Mouse (Mus musculus) inflammation-experienced regulatory T-cells, adult 6 months (primary cell): Measurements from ENCODE around the gene Cd300a. TPM values are rescaled to one million over a fixed set of nuclear protein-coding genes. Genes with fewer than 3 reads are reported as not detected.

Experiments used
- ATAC-seq: one replicate; pipeline ENCODE4 v1.8.0; 2017
- polyA plus RNA-seq, 3 experiments: library from polyadenylated mRNA; unstranded; fragments of 100-300 nt; shearing (Covaris generic); gene quantifications; one replicate each; pipeline ENCODE4 v1.2.1; 2017

The Cd300a gene
- polyA plus RNA-seq, 3 experiments from 2014 or later: 0.12 to 0.75 (median 0.27) TPM

GRCm38 (mm10) chr11:114866486-114867360, 23.1 kb upstream of the Cd300a start:
- no peak for ATAC-seq

DNA sequence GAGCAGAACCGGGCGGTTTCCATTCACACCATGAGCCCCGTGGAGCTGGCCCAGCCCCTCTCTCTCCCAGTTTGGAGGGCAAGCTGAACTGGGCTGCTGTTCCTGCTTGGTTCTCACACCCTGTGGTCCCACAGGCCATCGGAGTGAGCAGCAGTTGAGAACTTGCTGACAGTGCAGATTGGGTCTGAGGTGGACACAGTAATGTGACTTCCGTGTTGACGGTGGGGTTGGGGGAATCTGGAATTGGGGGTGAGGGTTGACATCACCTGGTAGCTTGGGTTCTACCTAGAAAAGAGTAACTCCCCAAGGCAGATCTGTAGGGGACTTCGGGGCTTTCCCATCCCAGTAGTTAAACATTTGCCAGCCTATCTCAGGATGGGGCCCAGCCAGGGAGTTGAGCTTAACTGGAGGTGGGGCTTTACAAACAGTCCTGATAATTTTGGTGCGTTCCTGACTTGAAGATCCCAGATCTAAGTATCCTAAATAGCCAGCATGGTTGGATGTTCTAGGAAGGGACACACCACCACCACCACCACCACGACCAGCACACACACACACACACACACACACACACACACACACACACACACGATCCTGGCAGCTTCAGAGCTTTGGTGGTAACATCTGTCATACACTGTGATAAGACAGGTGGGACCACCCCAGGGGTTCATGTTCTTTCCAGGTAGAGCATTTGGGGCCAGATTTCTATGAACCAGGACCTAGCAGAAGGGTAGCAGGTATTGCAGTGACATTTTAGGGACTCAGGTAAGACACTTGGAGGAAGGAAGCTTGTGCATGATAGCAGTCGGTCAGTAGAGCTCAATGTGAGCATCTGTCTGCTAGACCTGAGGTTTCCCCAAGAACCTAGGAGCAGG, 22.2 kb upstream of the Cd300a start:
- no peak for ATAC-seq

DNA sequence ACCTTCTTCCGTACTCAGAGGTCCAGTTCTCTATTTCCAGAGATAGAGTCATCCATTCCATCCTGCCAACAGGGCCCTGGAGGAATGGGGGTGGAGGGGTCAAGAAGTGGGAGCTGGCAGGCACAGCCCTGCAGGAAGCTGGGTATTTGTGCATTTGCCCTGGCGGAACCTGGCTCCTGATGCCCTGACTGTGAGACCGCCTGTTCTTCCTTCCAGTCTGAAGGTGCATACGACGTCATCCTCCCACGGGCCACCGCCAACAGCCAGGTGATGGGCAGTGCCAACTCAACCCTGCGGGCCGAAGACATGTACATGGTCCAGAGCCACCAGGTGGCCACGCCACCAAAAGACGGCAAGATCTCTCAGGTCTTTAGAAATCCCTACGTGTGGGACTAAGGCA, 21.6 kb upstream of the Cd300a start:
- no peak for ATAC-seq

GRCm38 (mm10) chr11:114869787-114870186, 20.1 kb upstream of the Cd300a start:
- ATAC-seq: no peak

DNA sequence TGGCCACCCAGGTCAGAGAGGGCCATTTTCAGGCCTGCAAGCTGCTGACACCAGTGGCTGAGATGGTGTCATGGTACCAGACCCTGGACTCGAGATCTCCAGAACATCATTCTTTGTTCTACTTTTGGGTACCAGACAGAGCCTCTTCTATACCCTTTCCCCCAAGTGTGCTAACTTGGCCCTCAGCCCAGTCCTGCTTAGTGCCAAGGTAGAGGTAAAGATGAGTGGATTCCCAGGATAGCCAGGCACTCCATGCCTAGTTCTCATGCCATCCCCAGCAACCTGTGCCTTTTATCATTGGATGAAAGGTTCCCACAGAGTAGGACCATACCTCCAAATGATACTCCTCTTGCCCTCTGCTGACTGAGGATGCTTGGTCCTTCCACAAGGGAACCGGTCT, 18.3 kb upstream of the Cd300a start:
- no peak for ATAC-seq

DNA sequence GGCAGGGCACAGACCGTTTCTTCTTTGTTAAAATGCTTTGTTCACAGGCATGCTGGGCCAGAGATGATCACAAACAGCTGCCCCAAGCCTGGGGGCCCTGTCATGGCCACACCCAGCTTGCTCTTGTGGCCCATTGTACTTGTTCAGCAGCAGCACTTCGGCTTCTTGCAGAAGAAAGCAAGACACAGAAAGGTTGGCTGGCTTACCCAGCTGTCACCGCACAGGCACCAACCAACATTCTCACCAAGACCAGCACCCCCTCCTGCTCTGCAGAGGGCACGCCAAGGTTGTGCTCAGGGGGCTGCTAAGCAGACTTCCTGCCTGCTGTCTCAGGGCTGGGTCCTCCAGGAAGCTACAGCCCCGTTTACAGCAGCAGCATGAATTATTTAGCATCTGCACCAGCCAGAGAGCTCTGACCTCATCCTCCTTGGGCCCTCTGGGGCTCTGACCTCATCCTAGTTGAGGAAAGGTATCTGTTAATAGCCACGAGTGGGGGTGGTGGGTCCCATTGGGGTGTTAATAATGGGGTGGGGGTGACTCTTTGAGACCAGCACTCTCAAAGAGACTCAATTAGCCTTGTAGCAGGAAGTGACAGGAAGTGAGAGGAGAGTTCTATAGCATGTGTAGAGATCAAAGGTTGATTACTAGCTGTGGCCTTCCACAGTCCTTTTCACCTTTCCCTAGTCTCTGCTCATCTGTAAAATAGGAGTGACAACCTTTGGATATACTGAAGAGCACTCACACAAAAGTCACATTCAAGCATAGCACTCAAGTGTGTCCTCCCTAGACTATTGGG, 16.6 kb upstream of the Cd300a start:
- peak; percentile 76 for ATAC-seq

GRCm38 (mm10) chr11:114874226-114875145, 15.4 kb upstream of the Cd300a start:
- ATAC-seq: no peak

GRCm38 (mm10) chr11:114875301-114875801, 14.5 kb upstream of the Cd300a start:
- no peak for ATAC-seq

DNA sequence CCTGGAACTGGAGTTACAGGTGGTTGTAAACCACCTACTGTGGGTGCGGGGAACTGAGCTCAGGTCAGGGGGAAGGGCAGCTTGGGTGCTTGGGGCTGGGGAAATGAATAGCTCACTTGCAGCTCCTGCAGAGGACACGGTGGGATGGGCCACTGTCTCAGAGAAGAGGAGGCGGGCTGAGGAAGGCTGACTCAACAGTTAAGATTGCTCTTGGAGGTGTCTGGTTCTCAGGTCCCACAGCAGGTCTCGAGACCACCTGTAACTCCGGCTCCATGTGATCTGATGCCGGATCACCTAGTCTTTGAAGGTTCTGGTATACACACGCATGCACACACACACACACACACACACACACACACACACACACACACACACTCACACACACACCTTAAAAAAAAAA, 13.7 kb upstream of the Cd300a start:
- ATAC-seq: peak; percentile 42

GRCm38 (mm10) chr11:114876621-114877020, 13.2 kb upstream of the Cd300a start:
- no peak for ATAC-seq

- ATAC-seq: no peak
Measured at GRCm38 (mm10) chr11:114877145-114877544, 12.7 kb upstream of the Cd300a start.

DNA sequence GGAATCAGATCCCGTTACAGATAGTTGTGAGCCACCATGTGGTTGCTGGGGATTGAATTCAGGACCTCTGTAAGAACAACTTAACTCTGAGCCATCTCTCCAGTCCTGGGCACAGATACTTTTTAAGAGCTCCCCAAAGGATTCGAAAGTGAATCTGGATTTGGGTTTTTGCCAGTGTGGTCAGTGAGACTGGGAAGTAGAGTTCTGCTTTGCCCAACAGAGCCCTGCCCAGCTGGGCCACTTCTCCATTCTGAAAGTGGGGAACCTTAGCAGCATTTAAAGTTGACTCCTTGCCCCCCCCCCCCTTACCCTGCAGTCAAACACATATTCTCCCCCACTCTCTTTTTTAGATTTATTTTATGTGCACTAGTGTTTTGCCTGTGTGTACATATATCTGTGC, 10.2 kb upstream of the Cd300a start:
- ATAC-seq: no peak

DNA sequence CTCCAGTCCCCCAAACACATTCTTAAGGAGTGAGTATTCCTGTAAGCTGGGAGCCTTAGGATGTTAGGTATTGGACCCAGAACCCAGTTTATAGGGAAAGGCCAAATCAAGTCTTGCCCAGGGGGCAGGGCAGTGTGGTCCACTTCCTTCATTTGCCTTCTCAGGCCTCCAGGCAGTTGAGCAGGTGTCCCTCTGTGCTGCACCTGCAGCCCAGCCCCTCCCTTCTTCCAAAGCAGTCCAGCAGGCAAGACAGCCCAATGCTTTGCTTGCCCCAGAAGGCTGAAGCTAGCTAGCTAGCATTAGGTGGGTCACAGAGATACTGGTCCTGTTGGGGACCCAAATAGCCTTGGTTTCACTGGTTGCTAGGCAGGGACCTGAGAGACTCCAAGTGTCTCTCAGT, 9.7 kb upstream of the Cd300a start:
- no peak for ATAC-seq

- ATAC-seq: no peak
Measured at GRCm38 (mm10) chr11:114880589-114880988, 9.3 kb upstream of the Cd300a start.

DNA sequence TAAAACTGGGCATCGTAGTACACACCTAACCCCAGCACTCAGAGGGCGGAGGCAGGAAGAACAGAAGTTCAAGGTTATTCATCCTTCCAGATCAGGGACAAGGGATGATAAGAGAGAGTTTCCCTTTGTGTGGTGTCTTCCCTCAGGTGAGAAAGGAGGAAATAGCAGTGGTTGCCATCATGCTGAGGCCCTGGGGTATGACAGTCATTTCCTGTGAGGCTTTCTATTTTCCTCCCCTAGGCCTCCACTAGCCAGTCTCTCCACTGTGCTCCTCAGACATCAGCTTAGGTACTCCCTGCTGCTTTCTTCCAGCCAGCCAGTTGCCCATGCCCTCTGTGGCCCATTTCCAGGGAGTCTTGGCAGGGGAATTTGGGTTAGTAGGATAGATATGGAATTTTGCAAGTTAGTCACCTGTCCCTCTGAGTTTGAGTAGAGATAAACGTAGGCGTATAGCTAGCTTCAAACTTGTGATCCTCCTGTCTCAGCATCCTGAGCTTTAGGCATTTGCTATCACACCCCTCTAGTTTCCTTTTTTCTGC, 6.5 kb upstream of the Cd300a start:
- ATAC-seq: peak; percentile 52

GRCm38 (mm10) chr11:114884380-114885100, 5.3 kb upstream of the Cd300a start:
- ATAC-seq: no peak

- ATAC-seq: no peak
Measured at GRCm38 (mm10) chr11:114890542-114890941, 701 bp downstream of the Cd300a start.

- ATAC-seq: no peak
Measured at GRCm38 (mm10) chr11:114896085-114896484, 6.2 kb downstream of the Cd300a start.

DNA sequence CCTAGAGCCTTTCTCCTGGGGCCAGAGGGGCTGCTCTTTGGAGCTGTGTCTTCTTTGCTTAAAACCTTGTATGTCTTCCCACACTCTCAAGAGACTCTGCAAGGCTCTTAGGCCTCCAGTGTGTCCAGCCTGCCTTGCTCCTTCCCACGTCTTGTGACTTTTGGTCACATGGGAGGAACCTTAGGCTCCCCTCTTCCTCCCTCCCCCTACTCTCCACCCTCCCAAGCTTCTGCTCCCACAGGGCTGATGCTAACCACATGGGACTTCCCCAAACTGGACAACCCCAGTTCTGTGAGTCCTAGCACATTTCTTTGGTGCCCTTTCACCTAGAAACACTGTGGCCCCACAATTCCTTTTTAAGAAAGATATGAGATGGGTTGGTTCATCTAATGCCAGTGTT, 8.2 kb downstream of the Cd300a start:
- no peak for ATAC-seq

- ATAC-seq: no peak
Measured at GRCm38 (mm10) chr11:114903224-114903623, 13.4 kb downstream of the Cd300a start.
